Mouse (Mus musculus) embryonic facial prominence, embryonic 10.5 days (tissue): ENCODE results near the gene Galnt6. TPM values are rescaled to one million over a fixed set of nuclear protein-coding genes. Genes with fewer than 3 reads are reported as not detected.

ENCODE experiments used
- DNase-seq: peaks from one replicate; pipeline ENCODE4 v3.0.0-alpha.2; 2017; ENCODE audit warnings: low spot score
- H3K27ac ChIP-seq: fragments of 300-500 bp; sonication (generic); replicated peaks from 2 replicates; pipeline ENCODE4 v1.5.1; 2016; ENCODE audit warnings: mild to moderate bottlenecking
- H3K27me3 ChIP-seq: fragments of 300-500 bp; sonication (generic); replicated peaks from 2 replicates; pipeline ENCODE4 v1.6.1; 2016; ENCODE audit warnings: low read depth, mild to moderate bottlenecking; ENCODE audit not compliant: poor library complexity, severe bottlenecking
- H3K36me3 ChIP-seq: fragments of 300-500 bp; sonication (generic); replicated peaks from 2 replicates; pipeline ENCODE4 v1.6.1; 2016; ENCODE audit warnings: mild to moderate bottlenecking, moderate library complexity
- H3K4me1 ChIP-seq: fragments of 300-500 bp; sonication (generic); 2 replicates; pipeline ENCODE4 v1.6.1; 2016
- H3K4me3 ChIP-seq: fragments of 300-500 bp; sonication (generic); 2 replicates; pipeline ENCODE4 v1.5.1; 2016; ENCODE audit warnings: mild to moderate bottlenecking, moderate library complexity
- H3K9me3 ChIP-seq: fragments of 300-500 bp; sonication (generic); 2 replicates; pipeline ENCODE4 v1.6.1; 2016; ENCODE audit warnings: mild to moderate bottlenecking
- WGBS: fragments of 180-500 bp; shearing (Covaris S2); methylation state at CpG from one replicate; pipeline ENCODE4 v1.1.7; 2016; 5-methylcytosine and 5-hydroxymethylcytosine counted together
- polyA plus RNA-seq: library from polyadenylated mRNA; unstranded; fragments of >200 nt; fragmentation: Nextera tagmentation; extraction: Ambion mirVana; gene quantifications from 2 replicates; pipeline ENCODE4 v1.2.1, GENCODE M21; 2016

Galnt6 gene
- polyA plus RNA-seq, 1 experiment from 2014 or later = 0.16 TPM

DNA sequence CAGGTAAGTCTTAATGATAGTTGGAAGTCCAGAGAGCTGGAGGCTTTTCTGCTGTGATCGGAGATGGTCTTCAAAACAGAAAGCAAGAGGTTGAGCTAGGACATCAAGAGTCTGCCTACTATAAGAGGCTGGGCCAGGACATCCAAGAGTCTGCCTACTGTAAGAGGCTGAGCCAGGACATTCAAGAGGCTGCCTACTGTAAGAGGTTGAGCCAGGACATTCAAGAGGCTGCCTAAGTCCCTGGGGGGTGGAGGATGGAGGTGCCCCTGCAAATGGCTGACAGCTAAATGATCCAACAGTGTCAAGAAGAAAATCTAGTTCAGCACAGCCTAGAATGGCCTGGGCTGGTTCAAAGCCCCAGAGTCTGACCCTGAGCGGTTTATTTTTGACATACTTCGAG is 19.4 kb upstream of the Galnt6 start:
- Histone ChIP-seq H3K27ac (no peak overlapping the region), H3K4me1 (peaks cover 18% of the 10 kb centered on the region), H3K27me3 (peaks cover 16% of the 10 kb centered on the region), H3K9me3 (no peaks in the 10 kb centered on the region), H3K4me3 (no peak overlapping the region), H3K36me3 (no peaks in the 10 kb centered on the region)
- 90% methylated on average over 3 of the region's 3 CpGs for WGBS
- no peak for DNase-seq

DNA sequence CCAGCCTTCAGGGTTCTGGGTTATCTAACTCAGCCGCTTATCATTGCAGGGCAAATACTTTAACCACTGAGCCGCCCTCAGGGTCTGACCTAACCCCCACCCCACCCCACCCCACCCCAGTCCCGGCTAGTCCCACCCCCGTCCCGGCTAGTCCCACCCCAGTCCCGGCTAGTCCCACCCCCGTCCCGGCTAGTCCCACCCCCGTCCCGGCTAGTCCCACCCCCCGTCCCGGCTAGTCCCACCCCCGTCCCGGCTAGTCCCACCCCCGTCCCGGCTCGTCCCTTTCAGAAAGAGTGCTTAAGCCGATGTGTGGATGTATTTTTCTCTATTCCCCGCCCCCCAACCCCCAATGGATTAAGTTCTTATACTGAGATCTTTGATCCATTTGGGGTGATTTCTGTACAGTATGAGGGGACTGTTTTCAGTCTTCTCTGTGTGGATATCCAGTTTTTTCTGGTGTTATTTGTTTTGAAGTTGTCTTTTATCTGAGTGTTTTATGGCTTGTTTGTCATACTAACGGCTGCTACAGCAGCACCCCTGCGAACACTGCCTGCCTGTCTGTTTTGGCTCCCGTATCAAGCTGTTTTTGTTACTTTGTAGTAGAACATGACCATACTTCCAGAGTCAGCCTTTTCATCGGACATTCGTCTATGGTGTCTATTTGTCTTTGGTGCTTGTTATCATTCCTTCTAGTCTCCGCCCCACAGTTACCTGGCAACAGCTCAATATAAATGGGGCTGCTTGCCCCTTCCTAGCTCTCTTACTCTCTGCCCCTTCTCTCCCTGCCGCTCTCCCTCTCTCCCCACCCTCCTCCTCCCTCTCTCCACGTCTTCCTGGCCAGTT is 18.2 kb upstream of the Galnt6 start:
- peak; percentile 69 for DNase-seq
- H3K4me3 ChIP-seq = peak overlapping the region; percentile 54
- H3K9me3 ChIP-seq = no peaks in the 10 kb centered on the region
- peaks cover 16% of the 10 kb centered on the region for H3K27me3 ChIP-seq
- peak overlapping the region; percentile 59; the same call in 1 of the 2 replicates for H3K27ac ChIP-seq
- H3K4me1 ChIP-seq = peaks cover 18% of the 10 kb centered on the region
- H3K36me3 ChIP-seq = no peaks in the 10 kb centered on the region
- WGBS = 3% methylated on average over 27 of the region's 27 CpGs

DNA sequence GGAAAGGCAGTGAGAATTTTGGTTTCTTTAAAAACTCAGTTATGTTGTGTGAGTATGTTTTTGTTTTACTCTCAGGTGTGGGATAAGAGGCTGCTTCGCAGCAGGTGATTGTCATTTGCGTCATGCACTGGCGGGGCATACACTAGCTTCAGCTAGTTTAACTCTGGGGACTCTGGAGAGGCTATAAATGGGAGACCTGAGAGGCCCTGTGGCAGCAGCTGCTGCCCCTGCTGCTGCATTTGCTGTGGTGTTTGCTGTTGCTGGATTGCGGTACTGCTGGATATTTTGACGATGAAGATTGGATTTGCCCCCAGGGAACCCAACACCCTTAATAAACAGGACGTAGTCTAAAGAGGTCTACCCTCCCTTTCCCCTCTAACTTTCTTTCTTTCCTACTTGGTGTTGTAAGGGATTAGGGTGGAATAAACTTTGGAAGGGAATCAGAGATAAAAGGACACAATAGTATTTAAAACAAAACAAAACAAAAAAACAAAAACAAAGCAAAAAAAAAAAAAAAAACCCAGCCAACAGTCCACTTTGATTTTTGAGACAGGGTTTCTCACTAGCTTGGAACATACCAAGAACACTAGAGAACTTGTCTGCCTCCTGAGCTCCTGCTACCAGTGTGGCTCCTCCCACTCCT is 17.4 kb upstream of the Galnt6 start:
- 41% methylated on average over 6 of the region's 6 CpGs for WGBS
- Histone ChIP-seq H3K9me3 (no peaks in the 10 kb centered on the region), H3K36me3 (no peaks in the 10 kb centered on the region), H3K27ac (no peak overlapping the region), H3K4me3 (peak overlapping the region; percentile 54), H3K4me1 (peaks cover 18% of the 10 kb centered on the region), H3K27me3 (peaks cover 16% of the 10 kb centered on the region)
- no peak for DNase-seq

DNA sequence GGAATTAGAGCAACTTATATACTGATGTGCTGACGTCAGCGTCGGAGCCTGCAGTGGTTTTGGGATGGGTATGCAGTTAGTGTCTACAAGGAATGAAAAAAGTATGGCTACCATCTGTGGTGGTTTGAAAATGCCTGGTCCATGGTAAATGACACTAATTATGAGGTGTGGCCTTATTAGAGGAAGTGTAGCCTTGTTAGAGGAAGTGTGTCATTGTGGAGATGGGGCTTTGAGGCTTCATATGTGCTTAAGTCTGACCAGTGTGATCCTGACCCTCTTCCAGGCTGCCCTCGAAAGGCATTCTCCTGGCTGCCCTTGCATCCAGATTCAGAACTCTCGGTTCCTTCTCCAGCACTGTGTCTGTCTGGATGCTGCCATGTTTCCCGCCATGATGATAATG is 14.1 kb upstream of the Galnt6 start:
- Histone ChIP-seq H3K4me3 (no peak overlapping the region), H3K4me1 (peaks cover 17% of the 10 kb centered on the region), H3K27me3 (peaks cover under 1% of the 10 kb centered on the region), H3K9me3 (no peaks in the 10 kb centered on the region), H3K36me3 (no peaks in the 10 kb centered on the region), H3K27ac (no peak overlapping the region)
- DNase-seq = no peak
- 90% methylated on average over 6 of the region's 6 CpGs for WGBS

DNA sequence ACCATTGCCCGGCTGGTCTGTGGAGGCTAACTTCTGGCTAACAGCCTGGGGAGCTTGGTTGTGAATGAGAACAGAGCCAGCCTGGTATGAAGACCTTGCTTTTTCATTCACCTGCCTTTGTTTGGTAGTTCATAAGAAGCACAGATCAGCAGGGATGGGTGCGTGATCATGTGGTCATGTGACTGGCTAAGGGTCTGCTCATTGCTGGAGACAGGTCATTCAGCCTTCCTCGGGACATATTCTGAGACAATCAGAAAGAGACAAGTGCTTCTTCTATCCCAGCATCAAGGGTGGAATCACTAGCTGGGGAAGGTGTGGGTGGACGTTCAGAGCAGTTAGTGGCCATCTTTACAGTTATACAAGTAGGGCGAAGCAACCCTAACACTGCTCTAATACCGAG is 10.3 kb upstream of the Galnt6 start:
- no peak for DNase-seq
- Histone ChIP-seq H3K27me3 (no peaks in the 10 kb centered on the region; the same call in 1 of the 2 replicates), H3K4me1 (no peaks in the 10 kb centered on the region), H3K4me3 (no peak overlapping the region), H3K27ac (no peak overlapping the region), H3K9me3 (no peaks in the 10 kb centered on the region), H3K36me3 (no peaks in the 10 kb centered on the region)
- WGBS = 87% methylated on average over 6 of the region's 6 CpGs

DNA sequence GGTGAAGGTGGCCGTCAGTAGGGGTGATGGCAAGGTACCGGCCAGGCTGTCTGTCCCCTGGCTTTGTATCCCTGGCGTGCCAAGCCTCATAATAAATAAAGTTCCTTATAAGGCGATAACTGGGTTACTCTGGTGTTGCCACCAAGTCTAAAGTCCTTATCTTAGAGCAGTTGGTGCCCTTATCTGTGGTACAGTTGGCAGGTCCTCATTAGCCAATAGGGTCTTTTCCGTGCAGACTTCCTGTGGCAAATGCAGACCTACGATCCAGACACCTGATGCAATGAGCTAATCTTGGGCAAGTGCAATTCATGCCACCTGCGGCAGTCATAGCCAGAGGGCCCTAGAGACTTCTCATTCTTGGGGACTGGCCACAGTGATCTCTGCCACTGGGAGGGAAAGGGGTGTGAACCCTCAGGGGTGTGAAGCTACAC is 9.2 kb upstream of the Galnt6 start:
- Histone ChIP-seq H3K4me3 (no peak overlapping the region), H3K36me3 (no peaks in the 10 kb centered on the region), H3K27me3 (peaks cover under 1% of the 10 kb centered on the region; the same call in 1 of the 2 replicates), H3K4me1 (no peaks in the 10 kb centered on the region), H3K9me3 (no peaks in the 10 kb centered on the region), H3K27ac (no peak overlapping the region)
- WGBS = 84% methylated on average over 7 of the region's 7 CpGs
- DNase-seq = no peak

DNA sequence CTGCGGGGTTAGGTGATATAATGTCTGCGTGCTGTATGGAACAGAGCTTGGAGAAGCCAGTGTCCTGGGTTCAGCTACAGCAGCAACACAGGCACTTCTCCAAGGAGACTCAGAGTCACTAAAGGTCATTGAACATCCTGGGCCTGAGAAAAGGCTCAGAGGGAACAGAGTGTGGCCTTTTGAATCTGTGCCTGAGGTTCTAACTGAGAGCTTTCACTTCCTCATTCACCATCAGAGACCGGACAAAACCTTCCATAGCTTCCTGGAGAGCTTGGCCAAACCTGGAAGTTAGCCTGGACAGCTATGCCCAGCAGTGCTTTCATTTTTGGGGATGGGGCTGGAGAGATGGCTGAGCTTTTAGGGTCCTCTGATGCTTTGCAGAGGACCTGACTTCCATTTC is 8.5 kb upstream of the Galnt6 start:
- H3K4me3 ChIP-seq = no peak overlapping the region
- 87% methylated on average over 3 of the region's 3 CpGs for WGBS

DNA sequence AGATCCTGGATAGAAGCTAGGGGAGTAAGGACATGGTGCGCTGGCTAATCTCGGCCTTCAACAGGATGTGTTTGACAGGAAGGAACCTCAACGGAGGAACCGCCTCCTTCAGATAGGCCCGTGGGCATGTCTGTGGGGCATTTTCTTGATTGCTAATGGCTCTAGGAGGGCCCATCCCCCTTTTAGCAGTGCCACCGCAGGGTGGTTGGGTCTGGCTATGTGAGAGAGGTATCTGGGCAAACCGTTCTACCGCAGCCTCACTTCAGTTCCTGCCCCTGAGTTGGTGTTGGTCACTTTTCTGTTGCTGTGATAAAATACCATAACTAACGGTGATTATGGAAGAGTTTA is 6.8 kb upstream of the Galnt6 start:
- peaks cover 3% of the 10 kb centered on the region; the same call in 1 of the 2 replicates for H3K4me1 ChIP-seq
- no peak for DNase-seq
- no peaks in the 10 kb centered on the region for H3K9me3 ChIP-seq
- H3K36me3 ChIP-seq = no peaks in the 10 kb centered on the region
- no peak overlapping the region for H3K4me3 ChIP-seq
- H3K27ac ChIP-seq = no peak overlapping the region
- 83% methylated on average over 9 of the region's 9 CpGs for WGBS
- peaks cover 25% of the 10 kb centered on the region for H3K27me3 ChIP-seq

More for the DNA sequence above, 8.5 kb upstream of the Galnt6 start:
- Histone ChIP-seq H3K9me3 (no peaks in the 10 kb centered on the region), H3K36me3 (no peaks in the 10 kb centered on the region), H3K4me1 (no peaks in the 10 kb centered on the region), H3K27me3 (peaks cover 7% of the 10 kb centered on the region), H3K27ac (no peak overlapping the region)
- DNase-seq = no peak

DNA sequence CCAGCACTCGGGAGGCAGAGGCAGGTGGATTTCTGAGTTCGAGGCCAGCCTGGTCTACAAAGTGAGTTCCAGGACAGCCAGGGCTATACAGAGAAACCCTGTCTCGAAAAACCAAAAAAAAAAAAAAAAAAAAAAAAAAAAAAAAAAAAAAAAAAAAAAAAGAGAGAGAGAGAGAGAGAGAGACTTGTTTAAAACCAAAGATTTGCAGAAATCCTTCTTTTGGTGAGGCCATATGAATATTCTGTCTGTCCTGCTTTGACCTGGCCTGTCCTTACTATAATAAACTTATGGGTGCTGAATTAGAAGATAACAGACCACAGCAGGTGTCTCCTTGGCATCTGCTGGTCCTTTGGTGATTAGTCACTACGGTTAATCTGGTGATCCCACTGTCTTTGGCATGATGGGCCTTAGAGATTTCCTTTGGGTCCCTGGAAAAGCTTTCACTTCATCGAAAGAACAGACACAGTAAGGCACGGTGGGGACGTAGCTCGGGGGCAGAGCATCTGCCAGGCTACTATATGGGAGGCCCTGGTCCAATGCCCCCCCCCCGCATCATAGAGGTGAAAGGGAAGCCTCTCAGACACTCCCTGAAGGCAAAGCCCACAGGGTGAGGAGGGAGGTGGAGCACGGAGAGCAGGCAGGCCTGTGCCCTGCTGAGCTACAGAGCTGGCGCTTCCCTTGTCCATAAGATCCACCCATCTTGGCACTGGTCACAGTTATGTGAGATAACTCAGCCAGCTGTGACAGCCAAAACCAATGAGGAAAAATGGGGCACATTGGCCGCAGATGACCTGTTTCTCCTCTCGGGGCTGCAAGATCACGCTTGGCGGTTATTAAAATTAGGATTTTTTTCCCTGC is 6.1 kb upstream of the Galnt6 start:
- no peak overlapping the region for H3K4me3 ChIP-seq

DNA sequence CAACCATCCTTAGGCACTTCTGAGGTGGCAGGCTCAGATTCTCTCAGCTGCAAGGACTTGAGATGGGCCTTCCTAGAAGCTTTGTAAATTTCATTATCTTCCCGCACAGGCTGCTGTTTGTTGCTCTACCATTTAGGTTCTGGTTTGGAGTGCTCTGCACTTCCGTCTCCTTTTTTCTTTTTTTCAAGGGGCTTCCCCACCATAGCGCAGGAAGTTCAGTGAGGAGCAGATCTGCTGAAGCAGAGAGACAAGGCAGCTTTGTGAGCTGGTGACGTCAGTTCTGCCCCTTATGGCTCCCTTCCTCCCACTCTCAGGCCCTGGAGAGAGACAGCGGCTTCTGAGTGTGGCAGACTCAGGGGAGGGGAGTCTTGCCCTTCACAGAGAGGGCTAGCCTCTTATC is 3.4 kb upstream of the Galnt6 start:
- peak; percentile 31 for DNase-seq
- whole genome bisulfite sequencing = 22% methylated on average over 5 of the region's 5 CpGs
- Histone ChIP-seq H3K27ac (no peak overlapping the region), H3K27me3 (peaks cover 58% of the 10 kb centered on the region), H3K4me3 (no peak overlapping the region), H3K36me3 (no peaks in the 10 kb centered on the region), H3K4me1 (peaks cover 17% of the 10 kb centered on the region), H3K9me3 (no peaks in the 10 kb centered on the region)

More for the DNA sequence above, 6.1 kb upstream of the Galnt6 start:
- H3K4me1 ChIP-seq = peaks cover 3% of the 10 kb centered on the region; the same call in 1 of the 2 replicates
- no peak overlapping the region for H3K27ac ChIP-seq
- H3K27me3 ChIP-seq = peaks cover 31% of the 10 kb centered on the region
- H3K36me3 ChIP-seq = no peaks in the 10 kb centered on the region
- no peak for DNase-seq
- H3K9me3 ChIP-seq = no peaks in the 10 kb centered on the region
- WGBS = 91% methylated on average over 14 of the region's 15 CpGs

DNA sequence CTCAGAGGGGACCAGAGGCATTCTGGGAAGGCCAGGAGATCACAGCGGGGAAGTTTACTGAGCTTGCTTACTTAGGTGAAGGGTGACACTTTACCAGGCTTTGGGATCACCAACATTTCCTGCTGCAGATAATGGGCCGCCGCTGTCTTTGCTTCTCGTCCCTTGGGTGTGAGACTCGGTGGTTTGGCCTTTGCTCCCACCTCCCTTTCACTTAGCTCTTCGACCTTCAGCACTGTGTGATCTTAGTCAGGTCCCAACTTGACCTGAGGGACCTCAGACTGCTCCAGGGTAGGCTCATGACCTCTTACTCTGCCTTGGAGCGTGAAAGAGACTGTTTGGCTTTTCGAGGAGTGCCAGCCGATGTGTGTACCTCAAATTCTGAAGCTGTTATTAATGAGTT is 1.9 kb upstream of the Galnt6 start:
- Histone ChIP-seq H3K4me1 (peaks cover 17% of the 10 kb centered on the region), H3K27ac (no peak overlapping the region), H3K36me3 (no peaks in the 10 kb centered on the region), H3K9me3 (no peaks in the 10 kb centered on the region), H3K27me3 (peaks cover 70% of the 10 kb centered on the region), H3K4me3 (no peak overlapping the region)
- no peak for DNase-seq
- WGBS = 38% methylated on average over 9 of the region's 9 CpGs

DNA sequence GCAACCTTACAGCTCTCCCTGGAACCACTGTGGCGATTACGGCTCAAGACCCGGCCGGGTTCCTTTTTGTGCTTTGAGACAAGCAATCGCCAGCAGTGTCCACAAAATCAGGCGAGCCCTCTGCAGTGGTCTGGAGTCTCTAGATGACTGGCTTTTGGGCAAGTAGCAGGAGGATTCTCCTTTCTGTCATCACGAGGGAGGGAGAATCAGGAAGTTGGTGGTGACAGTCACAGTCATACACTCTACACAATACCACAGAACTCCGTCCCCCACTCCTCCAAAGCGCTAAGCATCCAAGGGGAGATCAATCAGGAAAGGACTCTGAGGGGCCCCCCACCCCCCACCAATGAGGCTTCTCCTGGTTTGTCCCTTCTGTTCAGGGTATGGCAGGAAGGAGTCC is 590 bp downstream of the Galnt6 start:
- Histone ChIP-seq H3K27ac (no peak overlapping the region), H3K27me3 (peaks cover 70% of the 10 kb centered on the region), H3K4me1 (peaks cover 17% of the 10 kb centered on the region), H3K36me3 (no peaks in the 10 kb centered on the region), H3K4me3 (peak overlapping the region; percentile 57), H3K9me3 (no peaks in the 10 kb centered on the region)
- DNase-seq = no peak
- 30% methylated on average over 9 of the region's 9 CpGs for WGBS
